Mouse (Mus musculus) olfactory bulb, adult 2 months (tissue): ENCODE results near the gene Hist1h2bl. TPM values are rescaled to one million over a fixed set of nuclear protein-coding genes. Genes with fewer than 3 reads are reported as not detected.
"Not testable (repeated sequence)": the region's sequence is repeated elsewhere in the genome, so short reads cannot be mapped to it uniquely, and the experiment has no call there.

Experiments
- H3K27ac ChIP-seq: fragments of 200-500 bp; 2 replicates; pipeline ENCODE4 v1.5.1; 2012; ENCODE audit warnings: low read depth, low read length; ENCODE audit not compliant: insufficient read depth
- H3K4me1 ChIP-seq: fragments of 200-500 bp; 2 replicates; pipeline ENCODE4 v1.6.1; 2012; ENCODE audit warnings: low read length; ENCODE audit not compliant: control insufficient read depth, insufficient read depth
- H3K4me3 ChIP-seq: fragments of 200-500 bp; 2 replicates; pipeline ENCODE4 v1.5.1; 2012; ENCODE audit warnings: mild to moderate bottlenecking, low read depth, low read length, moderate library complexity; ENCODE audit not compliant: insufficient read depth
- CTCF ChIP-seq: fragments of 200-500 bp; IDR thresholded peaks from 2 replicates; pipeline ENCODE4 v1.5.1; 2012; ENCODE audit warnings: low read depth, mild to moderate bottlenecking, low read length, moderate library complexity; ENCODE audit not compliant: insufficient read depth
- POLR2A ChIP-seq: fragments of 200-500 bp; IDR thresholded peaks from 2 replicates; pipeline ENCODE4 v1.6.1; 2012; ENCODE audit warnings: mild to moderate bottlenecking, low read depth, low read length, moderate library complexity; ENCODE audit not compliant: insufficient read depth
- WGBS: fragments of 180-500 bp; shearing (Covaris S2); methylation state at CpG from one replicate; pipeline ENCODE4 v1.1.7; 2018; 5-methylcytosine and 5-hydroxymethylcytosine counted together
- polyA plus RNA-seq: library from polyadenylated mRNA; stranded (reverse); fragments of >200 nt; gene quantifications from 2 replicates; pipeline ENCODE4 v1.2.4, GENCODE M21; 2012; ENCODE audit warnings: low replicate concordance; ENCODE audit not compliant: missing spikeins, insufficient read depth, insufficient read length

Hist1h2bl gene
- polyA plus RNA-seq, 1 experiment, result not detected

GRCm38 (mm10) chr13:21727948-21728572, 12.1 kb upstream of the Hist1h2bl start:
- TF ChIP-seq CTCF, result no peak
- TF ChIP-seq POLR2A, result no peak
- WGBS, result 58% methylated on average over 11 of the region's 11 CpGs
- no peak overlapping the region for H3K4me3 ChIP-seq
- 0 out of 2 replicates have a peak overlapping the region, but pooled peaks have one; percentile 26 for H3K27ac ChIP-seq
- no peaks in the 10 kb centered on the region for H3K4me1 ChIP-seq

GRCm38 (mm10) chr13:21722993-21723836, 7.3 kb upstream of the Hist1h2bl start:
- no peak overlapping the region for H3K27ac ChIP-seq
- TF ChIP-seq CTCF (no peak), POLR2A (no peak)
- 0 out of 2 replicates have a peak, but pooled peaks cover 5% of the 10 kb centered on the region for H3K4me1 ChIP-seq
- 56% methylated on average over 5 of the region's 5 CpGs for WGBS
- no peak overlapping the region for H3K4me3 ChIP-seq

GRCm38 (mm10) chr13:21722373-21722925, 6.5 kb upstream of the Hist1h2bl start:
- Histone ChIP-seq H3K4me3 (peak overlapping the region; percentile 53), H3K4me1 (0 out of 2 replicates have a peak, but pooled peaks cover 5% of the 10 kb centered on the region), H3K27ac (peak overlapping the region; percentile 70)
- TF ChIP-seq POLR2A, result no peak; the same call in 1 of the 2 replicates
- no peak for TF ChIP-seq CTCF
- 3% methylated on average over 11 of the region's 11 CpGs for WGBS

GRCm38 (mm10) chr13:21721757-21722372, 5.9 kb upstream of the Hist1h2bl start, which contains the start of gene Hist1h2bm:
Gene Hist1h2bm (plus strand): TSS chr13:21722044.
- Histone ChIP-seq H3K27ac (peak within 1 kb of the TSS; percentile 70), H3K4me3 (peak within 1 kb of the TSS; percentile 53)
- H3K4me1 ChIP-seq, result not testable (repeated sequence)
- WGBS, result under 1% methylated on average over 37 of the region's 37 CpGs
- peak; percentile 32; the same call in 1 of the 2 replicates for TF ChIP-seq POLR2A

- not testable (repeated sequence) for H3K4me1 ChIP-seq, H3K27ac ChIP-seq
- H3K4me3 ChIP-seq, result peak overlapping the region; percentile 52
- WGBS, result 1% methylated on average over 28 of the region's 44 CpGs
These were observed 5.3 kb upstream of the Hist1h2bl start for GRCm38 (mm10) chr13:21721107-21721756.

GRCm38 (mm10) chr13:21718381-21719080, 2.6 kb upstream of the Hist1h2bl start:
- Histone ChIP-seq H3K27ac (no peak overlapping the region), H3K4me3 (no peak overlapping the region), H3K4me1 (0 out of 2 replicates have a peak, but pooled peaks cover 5% of the 10 kb centered on the region)
- 68% methylated on average over 4 of the region's 4 CpGs for WGBS
- no peak for TF ChIP-seq POLR2A
- TF ChIP-seq CTCF, result no peak

GRCm38 (mm10) chr13:21717397-21718357, 1.7 kb upstream of the Hist1h2bl start, which contains the start of gene Hist1h3h:
Gene Hist1h3h (plus strand): TSS chr13:21717659.
- H3K4me3 ChIP-seq, result peak within 1 kb of the TSS; percentile 60
- 2% methylated on average over 28 of the region's 56 CpGs for WGBS
- TF ChIP-seq POLR2A, result peak; percentile 55
- peak within 1 kb of the TSS; percentile 88 for H3K27ac ChIP-seq
- not testable (repeated sequence) for H3K4me1 ChIP-seq
